Mouse (Mus musculus): ENCODE results near the gene Rprd1b. TPM values are rescaled to one million over a fixed set of nuclear protein-coding genes. Genes with fewer than 3 reads are reported as not detected.

Gene Rprd1b
- polyA plus RNA-seq, 1 experiment, result 17.5 TPM

DNA sequence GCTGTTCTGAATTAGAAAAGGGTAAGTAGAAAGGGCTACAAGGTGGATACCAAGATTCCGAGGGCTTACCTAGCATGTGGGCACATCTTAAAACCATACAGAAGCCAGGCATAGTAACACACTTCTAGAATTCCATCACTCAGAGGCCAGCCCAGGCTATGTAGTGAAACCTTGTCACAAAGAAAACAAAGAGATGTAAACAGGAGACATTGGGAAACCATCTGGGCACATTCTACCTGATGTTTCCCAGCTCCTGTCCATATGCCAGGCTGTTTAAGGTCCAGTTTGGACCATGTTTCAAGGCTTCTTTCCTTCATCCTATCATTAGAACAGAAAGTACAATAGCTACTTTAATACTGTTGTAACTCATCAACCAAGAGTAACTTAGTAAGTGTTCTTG is 9.3 kb downstream of the Rprd1b start:
- H3K27me3 ChIP-seq (replicated peaks; ENCODE audit: control insufficient read depth, insufficient read depth, low read length), result no peaks in the 10 kb centered on the region
- peaks cover 6% of the 10 kb centered on the region; the same call in 1 of the 2 replicates for H3K4me1 ChIP-seq (ENCODE audit: control insufficient read depth, insufficient read depth, low read length)
- no peaks in the 10 kb centered on the region for H3K36me3 ChIP-seq (ENCODE audit: control insufficient read depth, insufficient read depth, low read length)
- no peak for DNase-seq
- H3K27ac ChIP-seq (ENCODE audit: insufficient read depth, low read depth, low read length), result peak overlapping the region; percentile 20; the same call in 1 of the 2 replicates
- H3K4me3 ChIP-seq (ENCODE audit: insufficient read depth, low read depth, low read length), result no peak overlapping the region
- WGBS, result 86% methylated on average over 1 of the region's 1 CpGs
- TF ChIP-seq POLR2A (IDR thresholded peaks at IDR 0.05; ENCODE audit: low read depth, low read length) (no peak), CTCF (conservative IDR thresholded peaks at IDR 0.05; ENCODE audit: insufficient read depth, insufficient read length, low read depth, low read length) (no peak)

DNA sequence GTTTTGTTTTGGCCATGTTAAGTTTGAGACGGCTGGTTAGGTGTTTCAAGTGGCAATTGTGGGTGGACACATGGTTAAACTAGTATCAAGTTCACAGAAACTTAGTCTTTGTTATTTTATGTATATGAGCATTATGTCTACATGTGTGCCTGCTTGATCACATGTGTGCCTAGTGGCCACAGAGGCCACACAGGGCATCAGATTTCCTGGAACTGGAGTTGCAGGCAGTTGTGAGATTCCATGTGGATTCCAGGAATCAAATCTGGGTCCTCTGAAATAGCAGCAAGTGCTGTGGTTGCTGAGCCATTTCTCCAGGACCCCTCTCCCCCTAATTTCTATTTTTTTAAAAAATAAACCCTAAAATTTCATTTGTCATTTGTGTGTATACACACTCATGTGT is 11.4 kb downstream of the Rprd1b start:
- Histone ChIP-seq H3K4me1 (ENCODE audit: control insufficient read depth, insufficient read depth, low read length) (peaks cover 6% of the 10 kb centered on the region; the same call in 1 of the 2 replicates), H3K4me3 (ENCODE audit: insufficient read depth, low read depth, low read length) (no peak overlapping the region), H3K36me3 (ENCODE audit: control insufficient read depth, insufficient read depth, low read length) (no peaks in the 10 kb centered on the region; the same call in 1 of the 2 replicates), H3K27ac (ENCODE audit: insufficient read depth, low read depth, low read length) (no peak overlapping the region), H3K27me3 (replicated peaks; ENCODE audit: control insufficient read depth, insufficient read depth, low read length) (no peaks in the 10 kb centered on the region)
- no peak for TF ChIP-seq CTCF (conservative IDR thresholded peaks at IDR 0.05; ENCODE audit: insufficient read depth, insufficient read length, low read depth, low read length)
- TF ChIP-seq POLR2A (IDR thresholded peaks at IDR 0.05; ENCODE audit: low read depth, low read length), result no peak
- DNase-seq, result no peak
- 38% methylated on average over 1 of the region's 1 CpGs for whole genome bisulfite sequencing

DNA sequence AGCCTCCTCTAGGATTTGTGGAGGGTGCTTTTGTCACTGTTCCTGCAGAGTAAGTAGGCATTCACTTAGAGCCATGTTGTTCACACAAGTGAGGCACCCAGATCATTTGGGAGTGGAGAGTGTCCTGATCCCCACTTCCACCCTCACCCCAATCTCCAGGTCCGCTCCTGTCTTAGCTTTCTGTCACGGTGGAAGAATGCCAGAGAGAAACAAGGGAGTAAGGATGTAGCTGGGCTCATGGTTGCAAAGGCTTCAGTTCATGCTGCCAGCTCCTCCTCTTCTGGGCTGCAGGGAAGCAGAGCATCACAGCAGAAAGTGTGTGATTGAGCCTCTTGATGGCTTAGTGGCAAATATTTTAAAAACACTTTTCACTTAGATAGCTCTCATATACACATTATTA is 12.1 kb downstream of the Rprd1b start:
- 72% methylated on average over 2 of the region's 2 CpGs for WGBS
- Histone ChIP-seq H3K4me1 (ENCODE audit: control insufficient read depth, insufficient read depth, low read length) (peaks cover 6% of the 10 kb centered on the region; the same call in 1 of the 2 replicates), H3K4me3 (ENCODE audit: insufficient read depth, low read depth, low read length) (no peak overlapping the region), H3K27me3 (replicated peaks; ENCODE audit: control insufficient read depth, insufficient read depth, low read length) (no peaks in the 10 kb centered on the region), H3K27ac (ENCODE audit: insufficient read depth, low read depth, low read length) (no peak overlapping the region), H3K36me3 (ENCODE audit: control insufficient read depth, insufficient read depth, low read length) (no peaks in the 10 kb centered on the region; the same call in 1 of the 2 replicates)
- no peak for DNase-seq
- no peak for TF ChIP-seq POLR2A (IDR thresholded peaks at IDR 0.05; ENCODE audit: low read depth, low read length)
- TF ChIP-seq CTCF (conservative IDR thresholded peaks at IDR 0.05; ENCODE audit: insufficient read depth, insufficient read length, low read depth, low read length), result no peak

GRCm38 (mm10) chr2:158043504-158043903 is 15.2 kb downstream of the Rprd1b start:
- no peaks in the 10 kb centered on the region for H3K27me3 ChIP-seq (replicated peaks; ENCODE audit: control insufficient read depth, insufficient read depth, low read length)
- WGBS, result 86% methylated on average over 8 of the region's 8 CpGs

GRCm38 (mm10) chr2:158046186-158046585 is 17.9 kb downstream of the Rprd1b start:
- Histone ChIP-seq H3K4me3 (ENCODE audit: insufficient read depth, low read depth, low read length) (no peak overlapping the region), H3K27ac (ENCODE audit: insufficient read depth, low read depth, low read length) (peak overlapping the region; percentile 1; the same call in 1 of the 2 replicates), H3K27me3 (replicated peaks; ENCODE audit: control insufficient read depth, insufficient read depth, low read length) (no peaks in the 10 kb centered on the region), H3K36me3 (ENCODE audit: control insufficient read depth, insufficient read depth, low read length) (peaks cover under 1% of the 10 kb centered on the region; the same call in 1 of the 2 replicates), H3K4me1 (ENCODE audit: control insufficient read depth, insufficient read depth, low read length) (0 out of 2 replicates have a peak, but pooled peaks cover 2% of the 10 kb centered on the region)
- DNase-seq, result no peak
- no peak for TF ChIP-seq CTCF (conservative IDR thresholded peaks at IDR 0.05; ENCODE audit: insufficient read depth, insufficient read length, low read depth, low read length)
- TF ChIP-seq POLR2A (IDR thresholded peaks at IDR 0.05; ENCODE audit: low read depth, low read length), result no peak
- 47% methylated on average over 4 of the region's 4 CpGs for WGBS

More at GRCm38 (mm10) chr2:158043504-158043903, 15.2 kb downstream of the Rprd1b start:
- TF ChIP-seq POLR2A (IDR thresholded peaks at IDR 0.05; ENCODE audit: low read depth, low read length) (no peak), CTCF (conservative IDR thresholded peaks at IDR 0.05; ENCODE audit: insufficient read depth, insufficient read length, low read depth, low read length) (no peak)
- no peak for DNase-seq
- Histone ChIP-seq H3K36me3 (ENCODE audit: control insufficient read depth, insufficient read depth, low read length) (no peaks in the 10 kb centered on the region; the same call in 1 of the 2 replicates), H3K4me3 (ENCODE audit: insufficient read depth, low read depth, low read length) (no peak overlapping the region), H3K27ac (ENCODE audit: insufficient read depth, low read depth, low read length) (no peak overlapping the region), H3K4me1 (ENCODE audit: control insufficient read depth, insufficient read depth, low read length) (peaks cover 2% of the 10 kb centered on the region; the same call in 1 of the 2 replicates)

GRCm38 (mm10) chr2:158047903-158048302 is 19.6 kb downstream of the Rprd1b start:
- no peaks in the 10 kb centered on the region for H3K27me3 ChIP-seq (replicated peaks; ENCODE audit: control insufficient read depth, insufficient read depth, low read length)
- H3K36me3 ChIP-seq (ENCODE audit: control insufficient read depth, insufficient read depth, low read length), result peaks cover 3% of the 10 kb centered on the region
- WGBS, result 43% methylated on average over 3 of the region's 3 CpGs
- TF ChIP-seq POLR2A (IDR thresholded peaks at IDR 0.05; ENCODE audit: low read depth, low read length) (no peak), CTCF (conservative IDR thresholded peaks at IDR 0.05; ENCODE audit: insufficient read depth, insufficient read length, low read depth, low read length) (peak; percentile 90)
- H3K27ac ChIP-seq (ENCODE audit: insufficient read depth, low read depth, low read length), result no peak overlapping the region
- H3K4me1 ChIP-seq (ENCODE audit: control insufficient read depth, insufficient read depth, low read length), result no peaks in the 10 kb centered on the region
- peak; percentile 80 for DNase-seq
- H3K4me3 ChIP-seq (ENCODE audit: insufficient read depth, low read depth, low read length), result no peak overlapping the region

GRCm38 (mm10) chr2:158048718-158049117 is 20.4 kb downstream of the Rprd1b start:
- DNase-seq, result no peak
- Histone ChIP-seq H3K36me3 (ENCODE audit: control insufficient read depth, insufficient read depth, low read length) (peaks cover 3% of the 10 kb centered on the region), H3K27ac (ENCODE audit: insufficient read depth, low read depth, low read length) (no peak overlapping the region), H3K4me1 (ENCODE audit: control insufficient read depth, insufficient read depth, low read length) (no peaks in the 10 kb centered on the region), H3K27me3 (replicated peaks; ENCODE audit: control insufficient read depth, insufficient read depth, low read length) (no peaks in the 10 kb centered on the region), H3K4me3 (ENCODE audit: insufficient read depth, low read depth, low read length) (no peak overlapping the region)
- WGBS, result 98% methylated on average over 1 of the region's 1 CpGs
- TF ChIP-seq POLR2A (IDR thresholded peaks at IDR 0.05; ENCODE audit: low read depth, low read length), result no peak
- no peak for TF ChIP-seq CTCF (conservative IDR thresholded peaks at IDR 0.05; ENCODE audit: insufficient read depth, insufficient read length, low read depth, low read length)

Data from kidney, adult 2 months (tissue).